Mouse (Mus musculus) C2C12 (cell line): Measurements from ENCODE around the gene Mogat2.

ENCODE experiments used
- CEBPB ChIP-seq: IDR thresholded peaks from one replicate; pipeline ENCODE4 v1.6.1; 2011; ENCODE audit warnings: low read depth, mild to moderate bottlenecking, control low read depth, moderate library complexity
- CTCF ChIP-seq: IDR thresholded peaks from one replicate; pipeline ENCODE4 v1.5.1; 2011; ENCODE audit not compliant: control insufficient read depth, insufficient read depth, insufficient read length
- USF1 ChIP-seq: IDR thresholded peaks from one replicate; pipeline ENCODE4 v1.6.1; 2011; ENCODE audit warnings: low read depth, mild to moderate bottlenecking, control low read depth, moderate library complexity

DNA sequence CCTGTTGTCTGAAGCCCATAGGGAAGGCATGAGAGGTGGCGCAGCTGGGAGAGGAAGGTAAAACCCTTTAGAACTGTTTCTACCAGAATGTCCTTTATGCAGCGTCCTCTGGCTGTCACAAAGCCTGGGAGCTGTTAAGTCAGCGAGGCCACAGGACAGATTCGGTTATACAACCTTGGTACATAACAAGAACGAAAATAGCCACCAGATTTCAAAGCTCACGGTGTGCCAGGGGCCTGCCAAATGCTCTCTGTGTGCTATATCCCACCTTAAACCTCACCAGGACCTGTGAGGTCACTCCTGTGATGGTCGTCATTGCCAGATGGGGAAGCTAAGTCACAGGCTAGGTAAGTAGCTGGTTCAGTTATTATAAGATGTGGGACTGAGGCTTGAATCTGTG lies 36.3 kb downstream of the Mogat2 start:
- TF ChIP-seq CTCF (no peak), USF1 (no peak), CEBPB (no peak)
